Mouse (Mus musculus) frontal cortex, postnatal 14 days (tissue): ENCODE measurements at regions not wholly inside any gene's neighbourhood (a gene's known extent, or its start where the extent isn't known, plus 50 kb on each side); places are given as distances from the start of the nearest gene placed in this dataset.

Experiments
- DNase-seq, 2 experiments: peaks; one replicate each; pipeline ENCODE4 v3.0.0; 2022; ENCODE audit warnings: low spot score in 2 of 2

DNA sequence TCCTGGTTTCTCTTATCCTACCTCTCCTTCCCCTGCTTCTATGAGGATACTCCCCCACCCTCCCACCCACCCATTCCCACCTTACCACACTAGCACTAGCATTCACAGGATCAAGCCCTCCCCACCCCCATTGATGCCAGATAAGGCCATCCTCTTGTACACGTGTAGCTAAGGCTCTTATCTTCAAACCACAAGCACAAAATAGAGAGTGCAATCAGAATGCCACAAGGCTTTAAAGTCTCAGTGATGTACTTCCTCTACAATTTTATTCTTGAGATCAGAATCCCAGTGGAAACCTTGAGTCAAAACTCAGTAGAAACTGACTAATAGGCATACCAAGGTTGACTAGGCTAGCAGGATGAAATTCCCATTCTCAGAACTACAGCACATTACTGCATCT lies 348.4 kb downstream of the Speer2 start:
- DNase-seq = no peak

DNA sequence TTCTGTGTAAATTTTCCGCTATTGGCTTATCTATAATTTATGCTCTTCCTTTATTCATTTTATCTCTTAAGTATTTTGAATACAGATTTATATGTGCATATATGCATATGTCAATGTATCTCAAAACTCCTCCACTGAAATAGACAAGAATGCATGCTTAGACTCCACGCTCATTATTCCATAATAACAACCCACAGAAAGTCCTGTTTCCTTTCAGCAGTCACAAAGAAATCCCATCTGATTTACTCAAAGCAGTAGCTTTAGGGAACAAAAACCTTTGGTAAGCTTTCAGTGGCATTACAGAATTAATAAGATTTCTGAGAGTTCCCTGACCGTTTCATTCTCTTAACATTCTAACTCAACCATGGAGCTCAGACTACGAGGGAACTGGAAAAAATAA lies 386.2 kb downstream of the Speer2 start:
- no peak for DNase-seq

DNA sequence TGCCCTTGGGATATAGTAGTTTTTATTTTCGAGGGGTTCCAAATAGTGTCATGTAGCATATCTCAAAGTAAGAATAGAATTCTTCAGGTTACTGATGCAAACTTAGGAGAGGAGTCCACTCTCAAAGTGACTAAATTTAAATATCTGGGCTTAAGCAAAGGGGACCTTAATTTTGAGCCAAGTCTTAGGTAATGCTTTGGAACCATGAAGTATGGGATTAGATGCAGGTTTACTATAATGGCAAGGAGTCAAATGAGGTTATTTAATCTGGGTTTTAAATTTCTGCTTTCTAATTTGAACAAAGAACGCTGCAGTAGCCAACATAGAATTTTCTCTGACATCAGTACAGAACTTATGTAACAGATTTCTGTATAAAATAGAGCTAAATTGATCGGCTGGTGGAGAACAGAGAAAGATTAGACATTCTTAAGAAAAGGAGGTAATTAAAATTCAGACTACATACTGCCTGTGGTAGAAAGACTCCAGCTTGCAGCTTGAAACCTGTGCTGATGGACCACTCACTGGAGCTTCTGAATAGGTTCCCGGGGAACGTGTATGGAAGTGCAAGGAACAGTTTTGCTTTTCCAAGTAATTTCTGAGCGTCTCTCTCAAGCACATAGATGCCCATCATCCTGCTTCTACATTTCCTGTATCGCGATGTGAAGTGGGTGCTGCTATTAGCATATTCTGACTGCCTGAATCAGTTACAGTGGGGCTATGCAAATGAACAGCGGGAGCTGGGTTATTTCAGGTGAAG lies 394.3 kb downstream of the Speer2 start:
- DNase-seq = peak; percentile 42 to 44

DNA sequence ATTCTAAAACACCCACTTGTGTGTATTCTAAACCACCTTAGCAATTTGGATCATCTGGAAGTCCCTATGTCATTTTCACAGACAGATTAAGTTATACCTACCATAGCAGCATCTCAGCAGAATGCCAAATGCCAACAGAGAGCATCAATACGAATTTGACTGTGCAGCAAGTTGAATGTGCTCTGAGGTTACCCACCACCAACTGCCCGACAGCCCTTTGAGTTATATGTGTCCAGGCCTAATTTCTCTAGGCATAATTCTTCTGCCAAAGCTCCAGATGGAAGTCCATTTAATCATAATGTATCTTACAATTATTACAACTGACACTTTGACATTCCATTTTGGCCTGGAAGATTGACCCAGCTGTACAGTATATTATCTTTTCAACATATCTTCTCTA lies 404.4 kb downstream of the Speer2 start:
- DNase-seq = no peak

DNA sequence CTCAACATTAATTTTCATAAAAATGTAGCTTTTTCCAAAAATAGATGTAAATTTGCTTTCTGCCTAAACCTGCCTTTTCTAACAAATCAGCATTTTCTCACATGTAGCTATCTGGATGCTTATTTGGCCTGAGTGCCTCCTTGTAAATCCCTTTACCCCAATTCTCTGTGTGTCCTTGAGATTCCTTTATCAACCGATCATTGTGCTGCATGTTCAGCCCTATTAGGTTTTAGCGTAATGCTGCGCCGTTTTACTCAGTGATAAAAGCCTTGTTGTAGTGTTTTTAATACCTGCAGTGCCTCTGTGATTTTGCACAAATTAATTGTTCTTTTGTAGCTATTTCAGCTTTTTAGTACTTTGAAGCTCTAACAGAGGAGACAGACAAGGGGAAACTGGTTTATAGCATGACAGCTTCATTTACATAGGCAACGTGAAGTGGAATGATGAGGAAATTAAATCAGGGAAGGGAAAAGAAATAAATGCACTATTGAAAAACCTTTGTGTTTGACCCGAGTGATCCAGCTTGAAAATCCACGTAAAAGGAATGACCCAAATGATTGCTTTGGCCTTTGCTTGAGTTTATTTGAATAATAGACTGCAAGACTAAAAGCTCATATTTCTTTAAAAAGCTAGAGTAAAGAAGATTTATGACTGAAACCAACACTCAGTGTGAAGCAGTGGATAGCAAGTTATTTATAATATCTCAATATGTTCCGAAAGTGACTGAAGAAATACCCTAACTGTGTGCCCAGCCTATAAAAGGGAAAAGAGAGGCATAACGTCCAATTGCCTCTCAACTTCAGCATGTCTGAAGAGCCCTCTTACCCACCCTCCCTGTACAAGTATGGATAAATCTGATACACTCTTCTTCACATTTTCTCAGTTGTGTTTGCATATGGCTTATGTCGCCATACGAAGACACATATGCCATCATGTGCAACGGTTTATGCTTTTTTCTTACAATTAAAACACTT lies 438.6 kb downstream of the Speer2 start:
- DNase-seq = no peak
